Comparison of ENCODE assay signal across 14 mouse cellular contexts in genomic region chr6:70912396-70912765, GRCm38 (mm10). TPM values are rescaled to one million over a fixed set of nuclear protein-coding genes. Genes with fewer than 3 reads are reported as not detected.
DNase-seq lines count a peak whose midpoint lies in the region; ATAC-seq lines count a peak whose summit lies in the region.
"Had no signal": no experiment of that assay in that cellular context is flagged by ENCODE, and none has a peak within 500 bp of the region (broad histone marks: within the 10 kb centered on the region; RNA-seq: fewer than 3 reads in every experiment).

No protein-coding gene starts in this region.

- H3K4me2 ChIP-seq in heart, embryonic 14.5 days (ENCODE audit: low read length): peak overlapping the region; percentile 62
- H3K4me2 ChIP-seq in neural tube, embryonic 12.5 days (replicated peaks): peak overlapping the region; percentile 34
- peak overlapping the region; percentile 57 for H3K4me2 ChIP-seq in intestine, embryonic 16.5 days (ENCODE audit: low read depth, low read length)

- peaks cover 15% of the 10 kb centered on the region; the same call in 1 of the 2 replicates for H3K27me3 ChIP-seq in heart, embryonic 14.5 days (ENCODE audit: control insufficient read depth, insufficient read depth, low read length)
- H3K27me3 ChIP-seq in neural tube, embryonic 12.5 days (replicated peaks): 0 out of 2 replicates have a peak, but pooled peaks cover 5% of the 10 kb centered on the region
- no peaks in the 10 kb centered on the region for H3K27me3 ChIP-seq in intestine, embryonic 16.5 days (replicated peaks; ENCODE audit: control insufficient read depth, insufficient read depth, low read length)
- H3K27me3 ChIP-seq: CH12.LX; embryonic facial prominence, embryonic 15.5 days had no signal

- H3K4me1 ChIP-seq in heart, embryonic 14.5 days (ENCODE audit: control insufficient read depth in 2 of 2, insufficient read depth in 2 of 2, low read length in 2 of 2): peaks cover 2 to 11% of the 10 kb centered on the region in 2 experiments; a peak in 2 of 4 replicates
- H3K4me1 ChIP-seq in neural tube, embryonic 12.5 days: no peaks in the 10 kb centered on the region
- peaks cover 9% of the 10 kb centered on the region; the same call in 1 of the 2 replicates for H3K4me1 ChIP-seq in intestine, embryonic 16.5 days (ENCODE audit: control insufficient read depth, insufficient read depth, low read length)

- no peak for ATAC-seq in heart, embryonic 14.5 days (ENCODE audit: insufficient number of reproducible peaks, insufficient read depth, low FRiP score, low read depth)
- no peak for ATAC-seq in neural tube, embryonic 12.5 days (ENCODE audit: low FRiP score, low read depth)
- ATAC-seq in intestine, embryonic 16.5 days: no peak

- WGBS in heart, embryonic 14.5 days: 58% methylated on average over 7 of the region's 7 CpGs
- WGBS in neural tube, embryonic 12.5 days: 81% methylated on average over 7 of the region's 7 CpGs
- 63% methylated on average over 7 of the region's 7 CpGs for WGBS in intestine, embryonic 16.5 days

- no peak for DNase-seq in heart, postnatal 14 days
- no peak for DNase-seq in neural tube, embryonic 10.5 days (ENCODE audit: extremely low spot score, low spot score)
- no peak for DNase-seq in ovary, postnatal 10 days (ENCODE audit: low spot score)
- DNase-seq in frontal cortex, adult 2 months (ENCODE audit: extremely low spot score in 1 of 2, low spot score in 1 of 2): no peak
- DNase-seq: gastrocnemius, postnatal 14 days; liver; lung, postnatal 10 days; thymus, postnatal 14 days had no signal

- no peaks in the 10 kb centered on the region for H3K36me3 ChIP-seq in heart, embryonic 14.5 days (ENCODE audit: control insufficient read depth, insufficient read depth, low read length)
- H3K36me3 ChIP-seq in neural tube, embryonic 12.5 days: no peaks in the 10 kb centered on the region
- no peaks in the 10 kb centered on the region for H3K36me3 ChIP-seq in intestine, embryonic 16.5 days (ENCODE audit: control insufficient read depth, insufficient read depth, low read length)
- H3K36me3 ChIP-seq: embryonic facial prominence, embryonic 15.5 days had no signal

- H3K27ac ChIP-seq in heart, embryonic 14.5 days (replicated peaks in 1 of 2; ENCODE audit: control insufficient read depth in 1 of 2, insufficient read depth in 1 of 2, low read depth in 2 of 2, low read length in 2 of 2): no peak overlapping the region
- no peak overlapping the region for H3K27ac ChIP-seq in neural tube, embryonic 12.5 days
- H3K27ac ChIP-seq in intestine, embryonic 16.5 days (ENCODE audit: low read length): no peak overlapping the region
- H3K27ac ChIP-seq: embryonic facial prominence, embryonic 15.5 days had no signal

- no peak overlapping the region for H3K4me3 ChIP-seq in heart, embryonic 14.5 days (ENCODE audit: control insufficient read depth in 1 of 2, insufficient read depth in 1 of 2, low read depth in 1 of 2, low read length in 2 of 2)
- no peak overlapping the region for H3K4me3 ChIP-seq in neural tube, embryonic 12.5 days
- no peak overlapping the region for H3K4me3 ChIP-seq in intestine, embryonic 16.5 days (ENCODE audit: low read length)
- H3K4me3 ChIP-seq: embryonic facial prominence, embryonic 15.5 days had no signal

- intact Hi-C loops in heart, postnatal 14 days (cut with DNase I): no loop called here

- no peak overlapping the region for H3K9ac ChIP-seq in heart, embryonic 14.5 days (ENCODE audit: low read length)
- H3K9ac ChIP-seq in neural tube, embryonic 12.5 days: no peak overlapping the region
- H3K9ac ChIP-seq in intestine, embryonic 16.5 days (ENCODE audit: low read depth, low read length): no peak overlapping the region
- H3K9ac ChIP-seq: embryonic facial prominence, embryonic 15.5 days had no signal

- no peaks in the 10 kb centered on the region for H3K9me3 ChIP-seq in heart, embryonic 14.5 days (ENCODE audit: control insufficient read depth, low read length)
- no peaks in the 10 kb centered on the region for H3K9me3 ChIP-seq in neural tube, embryonic 12.5 days
- no peaks in the 10 kb centered on the region for H3K9me3 ChIP-seq in intestine, embryonic 16.5 days (ENCODE audit: control insufficient read depth, low read length)
- H3K9me3 ChIP-seq: embryonic facial prominence, embryonic 15.5 days had no signal

RNA-seq across cellular contexts. Expression of gene Tex37, which starts 6.3 kb away (rescaled TPM):
- not detected in 2 replicates for polyA plus RNA-seq in heart, embryonic 14.5 days (2014; fragmentation: Nextera tagmentation; extraction: Ambion mirVana)
- not detected for total RNA-seq in heart, postnatal 14 days (2021)
- not detected in 2 replicates for polyA plus RNA-seq in neural tube, embryonic 12.5 days (2016; fragmentation: Nextera tagmentation; extraction: Ambion mirVana)
- polyA plus RNA-seq in intestine, embryonic 16.5 days (2015; fragmentation: Nextera tagmentation; extraction: Ambion mirVana): not detected in 2 replicates
- not detected in 2 replicates for polyA plus RNA-seq in frontal cortex, adult 2 months (2012; rRNA removed)
- total RNA-seq: adrenal gland, postnatal 4 days; CH12.LX; gastrocnemius, postnatal 14 days had no signal
- polyA plus RNA-seq: embryonic facial prominence, embryonic 15.5 days had no signal

RNA-seq across cellular contexts. Expression of gene Foxi3, which starts 44.0 kb away (rescaled TPM):
- polyA plus RNA-seq in heart, embryonic 14.5 days (2014; fragmentation: Nextera tagmentation; extraction: Ambion mirVana): not detected in 2 replicates
- total RNA-seq in heart, postnatal 14 days (2021): not detected
- polyA plus RNA-seq in neural tube, embryonic 12.5 days (2016; fragmentation: Nextera tagmentation; extraction: Ambion mirVana): not detected in 2 replicates
- not detected in 2 replicates for polyA plus RNA-seq in intestine, embryonic 16.5 days (2015; fragmentation: Nextera tagmentation; extraction: Ambion mirVana)
- polyA plus RNA-seq in frontal cortex, adult 2 months (2012; rRNA removed): not detected in 2 replicates
- total RNA-seq: adrenal gland, postnatal 4 days; CH12.LX; gastrocnemius, postnatal 14 days had no signal
